Mouse (Mus musculus): Measurements from ENCODE around the gene Sec61a2. TPM values are rescaled to one million over a fixed set of nuclear protein-coding genes. Genes with fewer than 3 reads are reported as not detected.

The Sec61a2 gene
- polyA plus RNA-seq, 1 experiment from 2014 or later, result 93.9 TPM

DNA sequence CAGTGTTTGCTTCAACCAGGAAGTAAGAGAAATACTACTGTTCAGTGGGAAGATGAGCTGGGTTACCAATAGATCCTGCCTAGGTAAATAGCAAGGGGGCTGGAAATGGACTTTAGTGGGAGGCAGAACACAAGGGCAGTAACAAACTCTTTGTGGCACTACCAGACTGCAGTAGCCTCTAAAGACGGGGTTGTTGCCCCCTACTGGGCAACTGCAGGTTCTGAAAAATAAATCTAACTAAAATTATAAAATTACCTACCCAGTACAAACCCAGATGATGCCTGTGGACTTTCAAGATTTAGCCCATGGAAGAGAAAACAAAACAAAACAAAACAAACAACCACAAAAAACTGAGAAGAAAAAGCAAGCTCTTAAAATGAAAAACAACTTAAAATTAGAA lies 71.0 kb downstream of the Sec61a2 start:
- no peak overlapping the region for H3K9ac ChIP-seq
- H3K27me3 ChIP-seq (replicated peaks), result no peaks in the 10 kb centered on the region
- H3K27ac ChIP-seq, result no peak overlapping the region
- no peak overlapping the region for H3K4me2 ChIP-seq (replicated peaks)
- no peaks in the 10 kb centered on the region for H3K4me1 ChIP-seq
- no peak for ATAC-seq (ENCODE audit: low FRiP score, low read depth)
- no peaks in the 10 kb centered on the region for H3K9me3 ChIP-seq
- H3K36me3 ChIP-seq, result peaks cover 56% of the 10 kb centered on the region
- 31% methylated on average over 1 of the region's 1 CpGs for WGBS
- H3K4me3 ChIP-seq, result no peak overlapping the region

DNA sequence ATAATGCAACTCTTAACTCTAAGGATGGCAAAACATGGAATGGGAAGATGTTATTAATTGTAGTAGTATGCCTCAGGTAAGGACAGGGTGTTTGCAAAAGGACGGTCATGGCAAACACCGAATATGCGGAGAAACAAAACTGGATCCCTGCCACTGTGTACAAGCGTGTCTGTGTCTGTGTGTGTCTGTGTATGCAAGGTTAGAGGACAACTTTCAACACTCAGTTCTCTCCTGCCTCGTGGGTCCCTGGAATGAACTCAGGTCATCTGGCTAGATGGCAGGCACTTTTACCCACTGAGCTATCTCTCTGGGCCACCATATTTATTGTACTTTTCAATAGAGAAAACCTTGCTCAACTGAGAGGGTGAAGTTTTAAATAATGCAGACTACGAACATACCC lies 72.8 kb downstream of the Sec61a2 start:
- no peaks in the 10 kb centered on the region for H3K4me1 ChIP-seq
- no peaks in the 10 kb centered on the region for H3K9me3 ChIP-seq
- ATAC-seq (ENCODE audit: low FRiP score, low read depth), result no peak
- no peak overlapping the region for H3K9ac ChIP-seq
- H3K27ac ChIP-seq, result no peak overlapping the region
- H3K4me2 ChIP-seq (replicated peaks), result no peak overlapping the region
- peaks cover 63% of the 10 kb centered on the region for H3K36me3 ChIP-seq
- 96% methylated on average over 6 of the region's 6 CpGs for WGBS
- no peaks in the 10 kb centered on the region for H3K27me3 ChIP-seq (replicated peaks)
- no peak overlapping the region for H3K4me3 ChIP-seq

DNA sequence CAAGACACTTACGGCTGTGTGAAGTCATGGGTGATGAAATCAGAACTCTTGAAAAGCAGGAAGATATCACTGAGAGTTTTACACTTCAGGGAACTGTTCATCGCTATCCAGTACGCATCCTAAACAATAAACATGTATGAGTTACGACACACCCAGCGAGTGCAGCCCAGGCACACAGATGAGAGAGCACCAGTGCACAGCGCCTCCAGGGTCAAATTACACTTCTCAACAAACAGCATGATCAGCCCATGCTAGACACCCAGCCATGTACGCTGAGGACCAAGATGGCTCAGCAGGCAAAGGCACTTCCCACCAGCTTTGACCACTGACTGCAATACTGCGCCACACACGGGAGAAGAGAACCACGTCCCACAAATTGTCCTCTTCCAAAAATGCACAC lies 74.0 kb downstream of the Sec61a2 start:
- no peaks in the 10 kb centered on the region for H3K27me3 ChIP-seq (replicated peaks)
- H3K4me1 ChIP-seq, result no peaks in the 10 kb centered on the region
- no peak for ATAC-seq (ENCODE audit: low FRiP score, low read depth)
- peaks cover 63% of the 10 kb centered on the region for H3K36me3 ChIP-seq
- H3K9me3 ChIP-seq, result no peaks in the 10 kb centered on the region
- WGBS, result 90% methylated on average over 10 of the region's 10 CpGs
- H3K9ac ChIP-seq, result no peak overlapping the region
- H3K4me3 ChIP-seq, result no peak overlapping the region
- no peak overlapping the region for H3K27ac ChIP-seq
- no peak overlapping the region for H3K4me2 ChIP-seq (replicated peaks)

Other genes with a start within 250 kb of the Sec61a2 start
- 2.4 and 2.6 TPM in 2 replicates for gene Camk1d, start 180.9 kb downstream of the Sec61a2 start, polyA plus RNA-seq (2016; fragmentation: Nextera tagmentation; extraction: Ambion mirVana)
- gene Nudt5, start 50.4 kb downstream of the Sec61a2 start, polyA plus RNA-seq (2016; fragmentation: Nextera tagmentation; extraction: Ambion mirVana), result 64.7 and 68.3 TPM in 2 replicates
- 310 and 330 TPM in 2 replicates for gene Cdc123, start 50.3 kb downstream of the Sec61a2 start, polyA plus RNA-seq (2016; fragmentation: Nextera tagmentation; extraction: Ambion mirVana)
- gene Gm13199, start 32.5 kb downstream of the Sec61a2 start, polyA plus RNA-seq (2016; fragmentation: Nextera tagmentation; extraction: Ambion mirVana), result 2.1 and 2.2 TPM in 2 replicates
- 4.7 and 5.5 TPM in 2 replicates for gene Dhtkd1, start 47.4 kb upstream of the Sec61a2 start, polyA plus RNA-seq (2016; fragmentation: Nextera tagmentation; extraction: Ambion mirVana)
- gene Upf2, start 56.0 kb upstream of the Sec61a2 start, polyA plus RNA-seq (2016; fragmentation: Nextera tagmentation; extraction: Ambion mirVana), result 11.3 and 13.1 TPM in 2 replicates
- 3.8 and 4.5 TPM in 2 replicates for gene Proser2, start 234.8 kb upstream of the Sec61a2 start, polyA plus RNA-seq (2016; fragmentation: Nextera tagmentation; extraction: Ambion mirVana)

Data from neural tube, embryonic 12.5 days (tissue).